Mouse (Mus musculus): ENCODE data around the gene E2f1.

E2f1 gene

DNA sequence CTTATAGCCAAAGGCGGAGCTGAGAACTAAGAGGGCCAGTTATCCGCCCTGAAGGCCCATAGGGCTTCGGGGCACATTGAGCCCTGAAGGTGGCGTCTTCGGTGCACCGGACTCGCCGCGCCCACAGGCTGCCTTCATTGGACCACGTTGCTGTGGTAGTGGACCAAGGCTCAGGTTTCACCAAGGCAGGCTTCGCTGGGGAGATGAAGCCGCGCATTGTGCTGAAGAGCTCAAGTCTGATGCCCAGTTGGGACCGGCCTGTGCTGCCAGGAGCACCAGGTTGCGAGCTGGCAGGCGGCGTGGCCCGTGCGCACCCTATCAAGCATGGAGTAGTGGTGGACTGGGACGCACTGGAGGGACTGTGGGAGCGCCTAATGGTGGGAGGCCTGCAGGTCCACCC lies 17.8 kb downstream of the E2f1 start:
- DNase-seq (ENCODE audit: low read depth, low spot score) = no peak

DNA sequence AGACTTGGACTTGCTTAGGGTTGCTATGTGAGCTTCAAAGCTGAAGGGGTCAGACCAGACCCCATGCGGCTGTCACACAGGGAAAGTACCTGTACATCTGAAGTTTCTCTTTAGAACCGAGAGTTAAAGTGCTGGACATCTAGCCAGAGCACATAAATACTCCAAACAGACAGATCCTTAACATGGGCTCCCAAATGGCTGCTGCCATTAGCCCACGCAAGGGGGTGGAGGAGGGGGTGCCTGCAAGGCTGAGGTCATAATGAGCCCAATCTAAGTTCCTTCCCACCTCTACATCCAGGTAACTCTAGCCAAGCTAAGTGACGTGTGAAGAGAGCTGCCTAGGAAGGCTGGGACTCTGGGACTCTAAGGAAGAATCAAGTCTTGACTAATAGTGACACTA lies 18.2 kb downstream of the E2f1 start, which contains the start of gene Actl10:
Gene Actl10 (plus strand): TSS at position 301 of the 400 bp plus-strand sequence.
- no peak for DNase-seq (ENCODE audit: low read depth, low spot score)

DNA sequence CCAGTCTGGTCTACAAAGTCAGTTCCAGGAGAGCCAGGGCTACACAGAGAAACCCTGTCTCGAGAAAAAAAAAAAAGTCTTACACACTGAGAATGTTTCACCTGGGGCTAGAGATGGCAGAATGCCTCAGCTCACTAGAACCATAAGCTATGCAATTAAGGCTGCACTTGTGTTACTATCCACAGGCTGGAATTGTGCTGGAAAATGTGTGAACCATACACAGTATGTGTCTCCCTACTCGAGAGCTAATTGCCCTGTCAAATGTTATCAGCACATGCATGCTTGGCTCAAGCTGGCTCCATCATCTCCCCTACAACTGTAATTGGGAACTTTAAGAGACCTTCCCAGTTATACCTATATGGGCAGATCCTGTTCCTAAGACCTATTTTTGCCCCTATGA lies 18.8 kb downstream of the E2f1 start:
- no peak for DNase-seq (ENCODE audit: low read depth, low spot score)

DNA sequence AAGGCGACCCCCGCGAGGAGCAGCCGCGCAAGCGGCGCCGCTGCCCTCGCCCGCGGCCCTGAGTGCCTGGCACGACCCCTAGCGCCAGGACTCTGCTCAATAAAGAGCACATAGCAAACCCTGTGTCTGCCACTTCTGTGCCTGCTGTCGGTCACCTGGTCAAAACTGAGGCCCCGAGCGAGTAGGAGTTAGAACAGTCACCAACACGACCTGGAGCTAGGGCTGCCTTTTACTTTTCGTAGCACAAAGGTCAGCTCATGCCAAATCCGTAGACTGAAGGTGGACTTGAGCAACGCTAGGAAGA lies 19.9 kb downstream of the E2f1 start:
- DNase-seq (ENCODE audit: low read depth, low spot score) = no peak

DNA sequence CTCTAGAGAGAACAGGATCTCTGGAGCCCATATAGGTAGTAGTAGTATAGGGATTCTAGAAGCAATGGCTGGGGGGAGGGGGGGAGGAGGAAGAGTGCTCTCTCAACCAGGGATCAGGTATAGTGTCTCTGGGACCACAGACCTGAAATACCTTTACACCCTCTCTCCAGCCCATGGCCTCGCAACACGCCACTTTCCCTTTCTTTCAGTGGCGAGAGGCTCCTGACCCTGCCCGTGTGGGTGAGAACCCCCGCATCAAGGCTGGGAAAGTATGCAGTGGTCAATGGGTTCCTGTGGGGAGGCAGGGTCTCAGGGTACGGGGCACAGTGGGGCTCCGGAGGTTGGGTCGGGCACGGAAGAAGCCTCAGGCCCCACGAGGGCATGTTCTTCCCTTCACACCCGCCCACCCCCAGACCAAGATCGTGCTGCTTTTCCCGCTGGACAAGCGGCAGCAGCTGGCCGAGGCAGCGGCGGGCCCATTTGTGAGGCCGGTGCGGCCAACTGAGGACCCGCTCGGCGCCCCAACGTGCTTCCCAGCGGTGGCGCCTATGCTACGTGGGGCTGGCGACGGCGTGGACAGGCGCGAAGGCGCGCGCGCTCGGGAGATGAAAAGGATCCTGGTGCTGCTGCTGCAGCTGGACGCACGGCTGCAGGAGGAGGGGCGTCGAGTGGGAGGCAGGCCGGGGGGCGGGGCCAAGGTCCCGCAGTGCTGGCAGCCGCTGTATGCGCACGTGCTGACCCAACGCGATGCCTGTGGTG lies 20.4 kb downstream of the E2f1 start:
- no peak for DNase-seq (ENCODE audit: low read depth, low spot score)

DNA sequence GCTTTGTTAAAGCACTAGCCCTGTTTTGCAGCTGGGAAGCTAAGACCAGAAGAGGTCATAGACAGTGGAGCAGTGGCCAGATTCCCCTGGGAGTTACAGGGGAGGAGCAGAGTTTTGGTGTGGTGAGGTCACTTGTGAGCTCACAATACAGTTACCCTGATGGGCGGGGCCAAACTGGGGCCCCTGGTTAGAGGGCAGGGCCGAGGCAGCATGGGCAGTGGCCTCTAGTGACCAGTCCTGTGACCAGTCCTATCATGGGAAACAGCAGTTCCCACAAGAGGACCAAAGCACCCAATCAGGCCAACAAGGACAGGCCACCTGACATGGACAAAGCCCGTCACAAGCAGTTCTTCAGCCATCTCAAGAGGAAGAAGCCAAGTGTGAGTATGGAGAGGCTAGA lies 21.0 kb downstream of the E2f1 start:
- DNase-seq (ENCODE audit: low read depth, low spot score) = peak; percentile 72

DNA sequence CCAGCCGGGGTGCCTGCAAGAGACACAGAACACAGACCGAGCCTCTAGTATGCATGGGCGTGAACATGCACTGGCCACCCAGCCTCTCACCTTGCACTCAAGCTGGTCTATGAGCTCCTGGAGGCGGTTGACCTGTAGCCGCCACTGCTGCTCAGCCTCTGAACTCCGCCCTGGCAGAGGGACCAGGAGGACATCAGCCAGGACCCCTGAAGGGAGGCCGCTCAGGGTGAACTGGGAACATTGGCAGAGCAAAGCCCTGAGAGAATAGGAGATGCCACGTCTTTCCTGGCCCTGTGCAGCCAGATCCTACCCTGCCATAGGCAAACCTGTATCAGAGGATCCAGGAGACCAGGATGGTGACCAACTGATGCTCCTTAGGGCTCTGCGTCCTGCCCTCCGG lies 23.0 kb downstream of the E2f1 start, which contains the start of gene 1700003F12Rik:
Gene 1700003F12Rik (plus strand): TSS at position 375 of the 400 bp plus-strand sequence.
- no peak for DNase-seq (ENCODE audit: low read depth, low spot score)

DNA sequence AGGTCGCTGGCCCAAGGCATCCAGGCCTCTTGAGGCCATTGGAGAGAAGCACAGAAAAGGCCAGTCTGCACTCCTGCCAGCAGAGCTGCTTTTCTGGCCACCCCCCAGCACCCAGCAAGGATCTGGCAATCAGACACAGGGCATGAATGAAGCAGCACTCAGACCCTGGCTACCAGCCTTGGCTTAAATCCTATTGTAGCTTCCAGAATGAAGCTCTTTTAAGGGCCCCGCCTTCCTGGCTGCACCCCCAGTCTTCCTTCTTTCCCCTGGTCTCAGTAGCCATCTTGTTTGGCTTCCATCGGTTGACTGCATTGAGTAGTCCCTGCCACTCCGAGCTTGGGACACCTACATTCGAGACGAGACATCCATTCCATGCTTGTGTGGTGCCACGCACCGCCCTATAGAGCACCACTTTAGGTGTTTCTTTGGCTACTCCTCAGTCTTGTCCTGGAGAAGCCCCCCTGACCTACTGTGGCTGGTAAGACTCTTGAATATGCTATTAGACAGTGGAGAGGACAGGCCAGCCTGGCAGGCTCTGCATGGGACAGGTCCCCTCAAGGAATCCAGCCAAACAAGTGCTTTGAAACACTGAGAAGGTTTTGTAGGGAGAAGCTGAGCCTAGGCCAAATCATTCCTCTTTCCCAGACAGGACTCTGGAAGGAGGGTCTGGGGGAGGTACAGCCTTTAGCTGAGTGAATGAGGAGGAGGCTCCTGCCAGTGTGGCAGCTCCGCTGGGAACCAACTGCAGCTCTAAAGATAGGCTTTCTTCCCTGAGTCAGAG lies 25.9 kb downstream of the E2f1 start:
- DNase-seq (ENCODE audit: low read depth, low spot score) = peak; percentile 47

DNA sequence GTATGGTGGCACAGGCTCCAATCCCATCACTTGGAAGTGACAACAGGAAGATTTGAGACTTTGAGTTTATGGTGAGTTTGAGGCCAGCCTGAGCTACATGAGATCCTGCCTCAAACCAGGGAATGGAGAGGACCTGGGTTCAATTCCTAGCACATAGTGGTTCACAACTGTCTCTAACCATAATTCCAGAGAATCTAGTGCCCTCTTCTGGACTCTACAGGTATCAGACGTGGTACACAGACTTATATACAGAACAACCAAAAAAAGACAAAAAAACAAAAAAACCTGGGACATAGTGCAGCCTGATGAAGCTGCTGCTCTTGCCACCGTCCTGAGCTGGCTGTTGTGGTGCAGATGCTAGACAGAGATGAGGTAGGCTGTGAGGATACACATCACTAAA lies 28.1 kb downstream of the E2f1 start:
- no peak for DNase-seq (ENCODE audit: low read depth, low spot score)

DNA sequence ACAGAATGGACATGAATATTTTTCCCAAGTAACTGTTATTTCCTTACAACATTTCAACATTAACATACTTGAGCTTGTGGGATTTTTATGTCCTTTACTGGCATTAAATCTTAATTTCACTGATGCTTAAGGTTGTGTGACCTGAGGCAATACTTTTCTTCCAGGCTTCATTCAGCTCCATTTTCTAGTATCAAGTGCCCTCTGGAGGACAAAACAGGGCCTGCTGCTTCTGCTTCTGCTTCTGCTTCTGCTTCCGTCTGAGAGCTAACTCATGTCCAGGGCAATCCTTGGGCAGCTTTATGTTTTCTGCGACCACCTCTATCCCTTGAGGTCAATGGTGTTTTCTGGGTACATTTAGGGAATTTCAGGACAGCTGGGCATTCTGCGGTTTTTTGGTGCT lies 30.0 kb downstream of the E2f1 start:
- DNase-seq (ENCODE audit: low read depth, low spot score) = peak; percentile 75

DNA sequence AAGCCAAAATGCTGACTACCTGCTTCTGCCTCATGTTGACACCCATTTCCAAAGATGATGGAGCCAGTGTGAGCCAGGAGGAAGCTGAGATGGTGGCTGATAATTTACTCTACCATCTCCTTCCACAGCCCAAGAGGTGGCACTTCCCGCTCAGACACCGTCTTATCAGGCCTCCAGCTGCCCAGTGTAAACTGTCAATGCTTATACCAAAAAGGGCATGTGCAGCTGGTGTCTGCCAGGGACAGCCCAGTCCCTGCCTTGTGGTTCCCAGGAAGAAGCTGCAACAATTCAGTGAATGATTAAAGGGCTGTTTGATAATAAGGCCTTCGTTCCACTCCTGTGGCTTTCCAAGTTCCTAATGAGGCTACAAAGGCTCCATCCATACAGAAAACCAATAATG lies 31.0 kb downstream of the E2f1 start:
- DNase-seq (ENCODE audit: low read depth, low spot score) = no peak

DNA sequence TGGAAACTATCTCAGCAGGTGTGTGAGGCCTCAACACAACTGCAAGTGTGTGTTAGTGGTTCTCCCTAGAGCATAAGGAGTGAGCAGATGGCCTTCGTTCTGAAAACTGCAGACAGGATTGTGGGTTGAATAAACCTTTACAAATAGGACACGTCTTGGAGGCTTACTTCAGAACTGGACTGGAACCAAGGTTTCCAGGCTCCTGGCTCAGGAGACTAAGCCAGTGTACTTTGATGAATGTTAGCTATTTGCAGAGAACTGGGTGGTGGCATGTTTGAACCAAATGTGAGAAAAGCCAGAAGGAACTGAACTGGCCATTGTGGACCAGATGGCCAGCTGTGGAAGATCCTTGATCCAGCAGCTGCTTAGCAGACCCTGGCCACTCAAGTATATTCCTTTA lies 31.4 kb downstream of the E2f1 start:
- DNase-seq (ENCODE audit: low read depth, low spot score) = no peak

DNA sequence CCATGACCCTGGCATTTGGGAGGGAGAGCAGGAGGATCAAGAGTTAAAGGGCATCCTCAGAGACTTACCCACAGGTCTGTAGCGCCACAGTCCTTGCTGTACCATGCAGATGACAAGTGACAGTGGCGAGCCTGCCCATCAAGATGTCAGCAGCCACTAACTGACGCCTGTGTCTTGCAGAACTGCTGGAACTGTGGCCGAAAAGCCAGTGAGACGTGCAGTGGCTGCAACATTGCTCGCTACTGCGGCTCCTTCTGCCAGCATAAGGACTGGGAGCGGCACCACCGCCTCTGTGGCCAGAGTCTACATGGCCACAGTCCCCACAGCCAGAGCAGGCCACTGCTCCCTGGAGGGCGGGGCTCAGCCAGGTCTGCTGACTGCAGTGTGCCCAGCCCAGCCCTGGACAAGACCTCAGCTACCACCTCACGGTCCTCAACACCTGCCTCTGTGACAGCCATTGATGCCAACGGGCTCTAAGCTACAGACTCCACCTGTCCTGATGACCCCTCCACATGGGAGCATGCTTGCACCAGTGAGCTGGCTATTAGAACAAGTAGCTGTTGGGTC lies 34.9 kb downstream of the E2f1 start:
- DNase-seq (ENCODE audit: low read depth, low spot score) = no peak

DNA sequence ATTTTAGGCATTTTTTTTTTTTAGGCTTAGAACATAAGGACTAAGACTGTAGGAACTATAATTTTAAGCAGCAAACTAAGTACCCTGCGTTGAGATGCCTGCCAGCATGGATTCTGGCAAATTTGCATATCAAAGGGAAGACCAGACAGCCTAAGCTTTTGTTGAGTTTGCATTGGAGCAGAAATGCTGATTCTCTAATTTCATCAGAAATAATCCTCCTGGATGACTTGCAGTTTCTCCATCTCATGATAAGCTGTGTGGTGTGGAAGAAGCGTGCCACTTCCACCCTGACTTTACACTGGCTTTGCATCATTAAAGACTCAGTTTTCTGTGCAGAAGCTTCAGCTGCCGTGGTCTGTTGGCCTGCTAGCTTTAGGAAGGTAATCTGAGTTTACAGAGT lies 36.8 kb downstream of the E2f1 start:
- no peak for DNase-seq (ENCODE audit: low read depth, low spot score)

DNA sequence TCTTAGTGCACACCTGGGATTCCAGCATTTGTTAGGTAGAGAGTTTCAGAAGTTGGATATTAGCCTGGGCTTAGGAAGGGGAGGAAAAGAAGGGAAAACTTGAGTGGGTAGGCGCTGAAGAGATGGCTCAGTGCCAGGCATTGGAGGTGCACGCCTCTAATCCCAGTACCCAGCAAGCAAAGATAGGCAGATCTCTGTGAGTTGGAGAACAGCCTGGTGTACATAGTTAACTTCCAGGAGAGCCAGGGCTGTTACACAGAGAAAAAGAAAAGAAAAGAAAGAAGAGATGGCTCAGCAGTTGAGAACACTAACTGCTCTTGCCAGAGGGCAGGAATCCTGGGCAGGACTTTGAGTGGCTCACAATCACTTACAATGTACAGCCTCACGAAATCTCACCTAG lies 43.2 kb downstream of the E2f1 start:
- no peak for DNase-seq (ENCODE audit: low read depth, low spot score)

DNA sequence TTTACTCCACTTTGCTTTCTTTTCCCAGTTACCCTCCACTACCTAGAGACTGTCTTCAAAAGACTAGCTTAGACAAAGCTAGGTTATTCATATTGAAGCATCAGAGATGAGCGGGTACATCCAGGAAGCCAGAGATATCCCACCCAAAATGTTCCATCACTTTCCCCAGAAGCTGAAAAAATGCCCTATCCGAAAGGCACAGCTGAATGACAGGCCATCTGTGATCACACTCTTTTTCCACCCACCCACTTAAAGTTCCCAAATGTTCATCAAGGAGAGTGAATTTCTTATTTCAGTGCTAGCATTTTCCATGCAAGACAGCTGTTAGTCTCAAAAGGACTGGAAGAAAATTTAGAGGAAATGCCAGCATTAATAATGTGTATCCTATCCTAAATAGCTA lies 44.4 kb downstream of the E2f1 start:
- no peak for DNase-seq (ENCODE audit: low read depth, low spot score)

DNA sequence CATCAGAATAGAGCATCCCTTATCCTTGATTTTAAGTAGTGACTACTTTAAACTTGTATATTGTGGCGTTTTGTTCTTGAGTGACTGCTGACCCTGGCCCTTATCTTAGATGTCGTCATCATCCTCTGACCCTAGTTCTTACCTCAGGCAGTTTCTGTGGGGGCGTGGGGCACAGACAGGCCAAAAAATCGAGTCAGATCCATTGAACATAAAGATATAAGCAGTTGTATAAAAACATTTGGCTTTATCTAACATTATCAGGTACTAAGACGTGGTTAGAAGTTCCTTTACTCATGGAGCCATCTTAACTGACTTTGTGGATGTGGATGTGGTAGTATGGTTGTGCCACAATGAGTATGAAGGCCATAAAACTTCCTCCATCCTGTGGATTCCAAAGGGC lies 47.4 kb downstream of the E2f1 start:
- no peak for DNase-seq (ENCODE audit: low read depth, low spot score)

DNA sequence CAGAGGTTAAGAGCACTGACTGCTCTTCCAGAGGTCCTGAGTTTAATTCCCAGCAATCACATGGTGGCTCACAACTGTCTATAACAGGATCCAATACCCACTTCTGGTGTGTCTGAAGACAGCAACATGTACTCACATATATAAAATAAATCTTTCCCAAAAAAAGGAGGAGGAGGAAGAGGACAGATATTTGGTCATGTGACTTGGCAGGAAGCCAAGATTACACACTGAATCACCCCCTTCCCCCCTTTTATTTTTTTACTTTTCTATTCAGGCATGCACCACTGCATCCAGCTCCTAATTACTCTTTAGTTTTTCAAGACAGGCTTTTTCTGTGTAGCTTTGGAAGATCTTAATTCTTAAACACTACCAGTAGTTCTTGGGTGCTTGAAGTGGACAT lies 48.2 kb downstream of the E2f1 start:
- no peak for DNase-seq (ENCODE audit: low read depth, low spot score)

DNA sequence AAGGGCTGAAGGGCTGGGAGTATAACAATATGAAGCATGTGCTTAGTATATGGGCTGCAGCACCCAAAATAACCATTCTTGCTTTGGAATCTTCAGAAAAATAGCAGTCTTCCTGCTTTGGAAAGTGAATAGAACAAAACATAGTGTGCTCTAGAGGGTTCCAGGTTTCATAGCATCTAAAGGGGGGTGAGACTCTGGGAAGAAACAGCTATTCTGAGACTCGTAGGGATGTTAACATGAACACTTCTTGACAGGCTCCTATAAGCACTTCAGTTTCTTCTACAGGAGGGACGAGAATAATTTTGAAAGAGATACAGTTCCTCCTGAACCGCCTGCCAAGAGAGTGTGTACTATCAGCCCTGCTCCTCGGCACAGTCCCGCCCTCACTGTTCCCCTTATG lies 52.3 kb downstream of the E2f1 start:
- DNase-seq (ENCODE audit: low read depth, low spot score) = no peak

DNA sequence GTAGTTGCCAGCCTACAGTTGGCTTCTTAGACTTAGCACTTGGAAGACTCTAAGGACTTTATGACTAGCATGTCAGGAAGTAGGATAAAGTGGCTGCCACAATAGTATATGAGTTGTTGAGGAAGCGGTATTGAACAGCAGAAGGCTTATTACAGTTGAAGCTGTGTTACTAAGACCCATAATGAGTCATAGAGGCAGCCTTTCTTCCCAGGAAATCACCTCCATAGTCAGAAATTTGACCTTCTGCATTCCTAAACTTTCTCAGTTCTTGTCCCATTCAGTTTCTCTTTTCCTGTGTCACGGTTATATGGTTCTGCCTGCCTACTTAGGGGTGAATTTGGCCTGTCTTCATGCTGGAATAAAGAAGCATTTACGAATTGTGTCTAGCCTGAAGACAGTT lies 52.7 kb downstream of the E2f1 start:
- DNase-seq (ENCODE audit: low read depth, low spot score) = peak; percentile 75

DNA sequence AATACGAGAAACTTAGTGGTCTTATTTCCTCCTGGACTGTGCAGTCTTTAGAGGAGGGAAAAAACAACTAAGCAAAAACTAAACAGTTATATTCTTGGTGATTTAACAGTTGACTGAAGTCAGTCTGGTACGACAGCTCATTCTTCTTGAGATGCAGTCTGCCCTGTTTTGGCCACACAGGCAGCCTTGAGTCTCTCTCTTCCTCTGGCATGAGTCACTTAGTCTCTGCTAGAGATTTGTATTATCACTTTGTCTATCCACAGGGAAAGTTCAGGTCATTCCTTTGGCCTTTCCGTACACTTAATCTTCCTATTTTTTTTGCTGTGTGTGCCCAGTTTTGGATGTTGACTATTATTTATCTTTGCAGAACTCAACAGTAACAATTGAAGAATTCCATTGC lies 59.6 kb downstream of the E2f1 start:
- no peak for DNase-seq (ENCODE audit: low read depth, low spot score)
